Mouse (Mus musculus) midbrain, embryonic 16.5 days (tissue): Measurements from ENCODE around the gene Sult1b1. TPM values are rescaled to one million over a fixed set of nuclear protein-coding genes. Genes with fewer than 3 reads are reported as not detected.
"Not testable (repeated sequence)": the region's sequence is repeated elsewhere in the genome, so short reads cannot be mapped to it uniquely, and the experiment has no call there.

ENCODE experiments used
- ATAC-seq: fragments of 200-750 bp; cut with Nextera tagmentation; 2 replicates; pipeline ENCODE4 v1.8.0; 2017; ENCODE audit warnings: moderate TSS enrichment
- H3K27ac ChIP-seq: fragments of 300-500 bp; sonication (generic); 2 replicates; pipeline ENCODE4 v1.5.1; 2014; ENCODE audit warnings: mild to moderate bottlenecking, low read length, mixed read lengths
- H3K27me3 ChIP-seq: fragments of 300-500 bp; sonication (generic); 2 replicates; pipeline ENCODE4 v1.6.1; 2014; ENCODE audit warnings: low read depth, low read length, mixed read lengths; ENCODE audit not compliant: control insufficient read depth, insufficient read depth
- H3K36me3 ChIP-seq: fragments of 300-500 bp; sonication (generic); 2 replicates; pipeline ENCODE4 v1.6.1; 2014; ENCODE audit warnings: mild to moderate bottlenecking, low read length, moderate library complexity, mixed read lengths; ENCODE audit not compliant: control insufficient read depth, insufficient read depth
- H3K4me1 ChIP-seq: fragments of 300-500 bp; sonication (generic); 2 replicates; pipeline ENCODE4 v1.6.1; 2014; ENCODE audit warnings: mild to moderate bottlenecking, low read length, mixed read lengths; ENCODE audit not compliant: control insufficient read depth, insufficient read depth
- H3K4me2 ChIP-seq: fragments of 300-500 bp; sonication (generic); 2 replicates; pipeline ENCODE4 v1.6.1; 2014; ENCODE audit warnings: mild to moderate bottlenecking, low read length, mixed read lengths
- H3K4me3 ChIP-seq: fragments of 300-500 bp; sonication (generic); 2 replicates; pipeline ENCODE4 v1.5.1; 2014; ENCODE audit warnings: low read depth, mild to moderate bottlenecking, low read length, moderate library complexity, mixed read lengths
- H3K9ac ChIP-seq: fragments of 300-500 bp; sonication (generic); 2 replicates; pipeline ENCODE4 v1.6.1; 2014; ENCODE audit warnings: low read depth, low read length, mixed read lengths
- H3K9me3 ChIP-seq: fragments of 300-500 bp; sonication (generic); replicated peaks from 2 replicates; pipeline ENCODE4 v1.6.1; 2014; ENCODE audit warnings: mild to moderate bottlenecking, low read length, mixed read lengths; ENCODE audit not compliant: control insufficient read depth, poor library complexity, severe bottlenecking
- WGBS: fragments of 180-500 bp; shearing (Covaris S2); extraction: QIAGEN DNeasy Blood & Tissue Kit; methylation state at CpG from one replicate; pipeline ENCODE4 v1.1.7; 2014; 5-methylcytosine and 5-hydroxymethylcytosine counted together
- polyA plus RNA-seq: library from polyadenylated mRNA; unstranded; fragments of >200 nt; fragmentation: Nextera tagmentation; extraction: Ambion mirVana; gene quantifications from 2 replicates; pipeline ENCODE4 v1.2.1, GENCODE M21; 2015

The Sult1b1 gene
- polyA plus RNA-seq, 1 experiment from 2014 or later: not detected

GRCm38 (mm10) chr5:87550935-87551334 is 12.9 kb upstream of the Sult1b1 start:
- Histone ChIP-seq H3K27me3 (no peaks in the 10 kb centered on the region), H3K9me3 (no peaks in the 10 kb centered on the region), H3K4me3 (no peak overlapping the region), H3K4me2 (no peak overlapping the region), H3K36me3 (no peaks in the 10 kb centered on the region), H3K9ac (no peak overlapping the region), H3K4me1 (no peaks in the 10 kb centered on the region), H3K27ac (no peak overlapping the region)
- WGBS: 27% methylated on average over 1 of the region's 1 CpGs
- ATAC-seq: no peak

GRCm38 (mm10) chr5:87535994-87536644 is 1.9 kb downstream of the Sult1b1 start:
- no peak overlapping the region for H3K4me3 ChIP-seq
- 37% methylated on average over 4 of the region's 4 CpGs for WGBS
- H3K9ac ChIP-seq: no peak overlapping the region
- H3K4me2 ChIP-seq: no peak overlapping the region
- no peaks in the 10 kb centered on the region for H3K9me3 ChIP-seq
- no peak overlapping the region for H3K27ac ChIP-seq
- H3K27me3 ChIP-seq: no peaks in the 10 kb centered on the region
- no peaks in the 10 kb centered on the region for H3K4me1 ChIP-seq
- ATAC-seq: no peak
- H3K36me3 ChIP-seq: no peaks in the 10 kb centered on the region

GRCm38 (mm10) chr5:87532288-87532687 is 5.7 kb downstream of the Sult1b1 start:
- WGBS: 75% methylated on average over 2 of the region's 2 CpGs
- Histone ChIP-seq H3K9me3 (no peaks in the 10 kb centered on the region), H3K4me3 (no peak overlapping the region), H3K27me3 (no peaks in the 10 kb centered on the region), H3K4me2 (no peak overlapping the region), H3K9ac (no peak overlapping the region), H3K27ac (no peak overlapping the region), H3K4me1 (no peaks in the 10 kb centered on the region), H3K36me3 (no peaks in the 10 kb centered on the region)
- no peak for ATAC-seq

GRCm38 (mm10) chr5:87523561-87523960 is 14.4 kb downstream of the Sult1b1 start:
- 97% methylated on average over 2 of the region's 2 CpGs for WGBS

GRCm38 (mm10) chr5:87505776-87506458 is 32.1 kb downstream of the Sult1b1 start:
- Histone ChIP-seq H3K9ac (no peak overlapping the region), H3K4me3 (no peak overlapping the region), H3K36me3 (no peaks in the 10 kb centered on the region), H3K9me3 (no peaks in the 10 kb centered on the region), H3K27me3 (no peaks in the 10 kb centered on the region), H3K4me1 (no peaks in the 10 kb centered on the region), H3K27ac (no peak overlapping the region), H3K4me2 (no peak overlapping the region)
- WGBS: 47% methylated on average over 4 of the region's 4 CpGs
- ATAC-seq: no peak

More at GRCm38 (mm10) chr5:87523561-87523960, 14.4 kb downstream of the Sult1b1 start:
- H3K9ac ChIP-seq, H3K4me1 ChIP-seq, H3K27ac ChIP-seq, H3K36me3 ChIP-seq, H3K4me2 ChIP-seq, H3K27me3 ChIP-seq, H3K4me3 ChIP-seq, H3K9me3 ChIP-seq, ATAC-seq: not testable (repeated sequence)

GRCm38 (mm10) chr5:87502687-87503086 is 35.3 kb downstream of the Sult1b1 start:
- no peaks in the 10 kb centered on the region for H3K27me3 ChIP-seq
- no peaks in the 10 kb centered on the region for H3K36me3 ChIP-seq
- no peaks in the 10 kb centered on the region for H3K4me1 ChIP-seq
- no peak for ATAC-seq
- no peak overlapping the region for H3K4me2 ChIP-seq
- H3K4me3 ChIP-seq: no peak overlapping the region
- no peak overlapping the region for H3K9ac ChIP-seq
- no peak overlapping the region for H3K27ac ChIP-seq
- no peaks in the 10 kb centered on the region for H3K9me3 ChIP-seq
- 56% methylated on average over 1 of the region's 1 CpGs for WGBS

- Histone ChIP-seq H3K36me3 (no peaks in the 10 kb centered on the region), H3K9me3 (no peaks in the 10 kb centered on the region), H3K27ac (no peak overlapping the region), H3K4me2 (no peak overlapping the region), H3K27me3 (no peaks in the 10 kb centered on the region), H3K9ac (no peak overlapping the region), H3K4me1 (no peaks in the 10 kb centered on the region), H3K4me3 (no peak overlapping the region)
- ATAC-seq: no peak
These were observed 38.7 kb downstream of the Sult1b1 start for GRCm38 (mm10) chr5:87499341-87499740.

- H3K4me3 ChIP-seq: no peak overlapping the region
- H3K9ac ChIP-seq: no peak overlapping the region
- no peaks in the 10 kb centered on the region for H3K27me3 ChIP-seq
- ATAC-seq: no peak
- H3K4me2 ChIP-seq: no peak overlapping the region
- no peak overlapping the region for H3K27ac ChIP-seq
- H3K9me3 ChIP-seq: no peaks in the 10 kb centered on the region
- H3K4me1 ChIP-seq: no peaks in the 10 kb centered on the region
- H3K36me3 ChIP-seq: no peaks in the 10 kb centered on the region
These were observed 39.1 kb downstream of the Sult1b1 start for GRCm38 (mm10) chr5:87498936-87499335.

- Histone ChIP-seq H3K4me1 (no peaks in the 10 kb centered on the region), H3K9me3 (no peaks in the 10 kb centered on the region), H3K9ac (no peak within 1 kb of the TSS), H3K4me2 (no peak within 1 kb of the TSS), H3K4me3 (no peak within 1 kb of the TSS), H3K27me3 (no peaks in the 10 kb centered on the region), H3K27ac (no peak within 1 kb of the TSS), H3K36me3 (no peaks in the 10 kb centered on the region)
- ATAC-seq: no peak
- 87% methylated on average over 1 of the region's 1 CpGs for WGBS
These were observed 47.2 kb downstream of the Sult1b1 start, which contains the start of gene Ugt2a1 for GRCm38 (mm10) chr5:87490771-87491170. Gene Ugt2a1, minus strand, starts transcription at chr5:87490871.
